ENCODE assay signal across 8 mouse cellular contexts in the genomic region with DNA sequence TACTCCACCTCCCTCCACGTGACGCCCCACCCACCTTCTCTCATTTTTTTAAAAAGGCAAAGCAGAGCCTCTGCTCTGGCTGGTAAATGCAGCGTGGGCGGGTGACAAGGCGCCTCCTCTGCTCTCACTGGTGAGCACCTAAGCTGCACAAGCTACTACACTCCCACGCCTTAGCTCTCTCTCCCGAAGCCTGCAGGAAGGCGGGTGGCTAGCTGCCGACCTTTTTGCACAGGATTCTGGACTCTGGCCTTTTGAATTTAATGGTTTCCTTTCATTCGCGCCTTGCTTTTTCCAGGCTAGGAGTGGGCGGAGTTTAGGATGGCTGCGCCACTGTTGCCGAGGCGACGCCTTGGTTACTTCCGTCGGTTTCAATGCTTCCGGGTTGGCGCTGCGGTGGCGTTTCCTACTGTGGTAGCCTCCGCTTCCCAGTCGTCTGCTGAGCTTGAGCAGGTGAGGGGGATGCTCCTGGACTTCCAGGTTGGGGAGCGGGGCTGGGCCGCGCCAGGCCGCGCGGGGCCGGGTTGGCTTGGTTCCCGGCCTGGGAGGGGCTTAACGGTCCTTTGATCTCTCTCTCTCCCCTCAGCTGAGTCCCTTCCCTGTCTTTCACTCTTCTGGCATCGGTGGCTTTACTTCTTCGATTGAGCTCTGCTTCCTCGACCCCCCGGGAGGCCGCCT. TPM values are rescaled to one million over a fixed set of nuclear protein-coding genes. Genes with fewer than 3 reads are reported as not detected.
DNase-seq lines count a peak whose midpoint lies in the region; ATAC-seq and TF ChIP-seq lines count a peak whose summit lies in the region.

A gene (plus strand): TSS at position 35 of the 675 bp plus-strand sequence.

- ATAC-seq in erythroblast, adult 5-6 weeks (replicated peaks; ENCODE audit: low FRiP score, poor library complexity, severe bottlenecking), result peak; percentile 99
- ATAC-seq in kidney, embryonic 16.5 days (ENCODE audit: low FRiP score, low TSS enrichment), result peak; percentile 97

- H3K36me3 ChIP-seq in heart, embryonic 10.5 days, result no peaks in the 10 kb centered on the region
- H3K36me3 ChIP-seq in kidney, embryonic 16.5 days (ENCODE audit: insufficient read depth, low read length), result no peaks in the 10 kb centered on the region
- no peaks in the 10 kb centered on the region for H3K36me3 ChIP-seq in liver, adult 2 months (ENCODE audit: control insufficient read depth, insufficient read depth, low read length)
- H3K36me3 ChIP-seq in myocyte (ENCODE audit: control insufficient read depth, insufficient read depth), result no peaks in the 10 kb centered on the region
- H3K36me3 ChIP-seq in splenic B cell, adult 2 months (ENCODE audit: control insufficient read depth, insufficient read depth, low read length, poor library complexity, severe bottlenecking), result no peaks in the 10 kb centered on the region

- H3K9ac ChIP-seq in kidney, embryonic 16.5 days (replicated peaks; ENCODE audit: low read length), result peak within 1 kb of the TSS; percentile 68
- peak within 1 kb of the TSS; percentile 71 for H3K9ac ChIP-seq in liver, adult 2 months (ENCODE audit: low read depth, low read length)

- no peak within 1 kb of the TSS for H3ac ChIP-seq in myocyte (ENCODE audit: control insufficient read depth, insufficient read length)

- WGBS in heart, embryonic 10.5 days, result 14% methylated on average over 38 of the region's 38 CpGs
- WGBS in kidney, embryonic 16.5 days, result 28% methylated on average over 38 of the region's 38 CpGs
- 2% methylated on average over 38 of the region's 38 CpGs for WGBS in liver, adult 2 months

- no peaks in the 10 kb centered on the region for H3K9me3 ChIP-seq in heart, embryonic 10.5 days
- no peaks in the 10 kb centered on the region for H3K9me3 ChIP-seq in kidney, embryonic 16.5 days (ENCODE audit: low read length)

- H3K4me3 ChIP-seq in heart, embryonic 10.5 days, result peak within 1 kb of the TSS; percentile 69
- peak within 1 kb of the TSS; percentile 66 for H3K4me3 ChIP-seq in kidney, embryonic 16.5 days (ENCODE audit: low read length)
- H3K4me3 ChIP-seq in liver, adult 2 months (ENCODE audit: insufficient read depth, low read depth, low read length), result peak within 1 kb of the TSS; percentile 94
- peak within 1 kb of the TSS; percentile 41 for H3K4me3 ChIP-seq in myocyte

- H3K79me2 ChIP-seq in liver, adult 2 months (ENCODE audit: control insufficient read depth, insufficient read depth, low read length), result no peaks in the 10 kb centered on the region
- no peaks in the 10 kb centered on the region for H3K79me2 ChIP-seq in myocyte (ENCODE audit: control insufficient read depth, insufficient read depth)

- no peaks in the 10 kb centered on the region for H3K27me3 ChIP-seq in heart, embryonic 10.5 days (ENCODE audit: insufficient read depth, poor library complexity, severe bottlenecking)
- no peaks in the 10 kb centered on the region for H3K27me3 ChIP-seq in kidney, embryonic 16.5 days (ENCODE audit: insufficient read depth, low read length)
- H3K27me3 ChIP-seq in liver, adult 2 months (ENCODE audit: control insufficient read depth, insufficient read depth, low read length), result no peaks in the 10 kb centered on the region
- H3K27me3 ChIP-seq in myocyte (ENCODE audit: control insufficient read depth, insufficient read depth, insufficient read length), result no peaks in the 10 kb centered on the region
- H3K27me3 ChIP-seq in splenic B cell, adult 2 months (ENCODE audit: control insufficient read depth, insufficient read depth, low read length, poor library complexity, severe bottlenecking), result no peaks in the 10 kb centered on the region

- DNase-seq in A20 (ENCODE audit: low read depth, low spot score), result peak; percentile 84
- peak; percentile 93 for DNase-seq in brain, adult 2 months (ENCODE audit: low read depth, low spot score)
- DNase-seq in heart, embryonic 10.5 days (ENCODE audit: low spot score), result peak; percentile 88
- DNase-seq in liver, adult 2 months (ENCODE audit: extremely low read depth, low read depth, low spot score), result peak; percentile 80
- peak; percentile 72 for DNase-seq in splenic B cell, adult 2 months (ENCODE audit: low read depth, low spot score)

- no peaks in the 10 kb centered on the region for H3K4me1 ChIP-seq in heart, embryonic 10.5 days
- no peaks in the 10 kb centered on the region for H3K4me1 ChIP-seq in kidney, embryonic 16.5 days (ENCODE audit: insufficient read depth, low read length)
- no peaks in the 10 kb centered on the region; the same call in 1 of the 2 replicates for H3K4me1 ChIP-seq in liver, adult 2 months (ENCODE audit: control insufficient read depth, insufficient read depth, low read length)

- H3K4me2 ChIP-seq in kidney, embryonic 16.5 days (replicated peaks; ENCODE audit: low read depth, low read length), result peak within 1 kb of the TSS; percentile 59
- H3K4me2 ChIP-seq in myocyte (ENCODE audit: low read depth), result peak within 1 kb of the TSS; percentile 77

- H3K27ac ChIP-seq in heart, embryonic 10.5 days, result peak within 1 kb of the TSS; percentile 83
- peak within 1 kb of the TSS; percentile 90 for H3K27ac ChIP-seq in kidney, embryonic 16.5 days (ENCODE audit: low read length)
- H3K27ac ChIP-seq in liver, adult 2 months (replicated peaks; ENCODE audit: insufficient read depth, low read depth, low read length), result no peak within 1 kb of the TSS

- 0 out of 2 replicates have a peak, but pooled peaks have one; percentile 14 for TF ChIP-seq POLR2A in liver, adult 2 months (IDR thresholded peaks at IDR 0.05; ENCODE audit: extremely low read depth, insufficient read depth, low read length)
- TF ChIP-seq POLR2A in myocyte (IDR thresholded peaks at IDR 0.05; ENCODE audit: insufficient read length, low read depth), result peak; percentile 16

- TF ChIP-seq CTCF in liver, adult 2 months (IDR thresholded peaks at IDR 0.05; ENCODE audit: low read depth, low read length), result no peak

TF ChIP-seq in myocyte, 11 proteins besides CTCF, POLR2A, EP300 and RAD21:
- TF ChIP-seq REST (IDR thresholded peaks at IDR 0.05; ENCODE audit: insufficient read depth, insufficient read length) (no peak), USF1 (IDR thresholded peaks at IDR 0.05; ENCODE audit: low read depth) (peak; percentile 89), E2F4 (IDR thresholded peaks at IDR 0.05; ENCODE audit: insufficient read depth) (peak; percentile 48)

RNA-seq across cellular contexts. Expression of the gene that starts here (rescaled TPM):
- total RNA-seq in erythroblast, adult 5-6 weeks (2015; ENCODE audit: low replicate concordance), result 3.3 TPM in 1 of 2 replicates, not detected in the other
- total RNA-seq in erythroblast, adult 5-6 weeks (2017; ENCODE audit: low replicate concordance), result 0.77 TPM in 1 of 2 replicates, not detected in the other
- 10.9 and 11.0 TPM in 2 replicates for polyA plus RNA-seq in heart, embryonic 10.5 days (2016; fragmentation: Nextera tagmentation; extraction: Ambion mirVana)
- 15.7 TPM in 2 replicates for polyA plus RNA-seq in kidney, embryonic 16.5 days (2015; fragmentation: Nextera tagmentation; extraction: Ambion mirVana)
- total RNA-seq in liver, adult 2 months (2014; rRNA removed), result 3.2 and 4.4 TPM in 2 replicates
- polyA plus RNA-seq in liver, adult 2 months (2012; rRNA removed), result 0.98 and 1.3 TPM in 2 replicates
- 5.5 TPM for polyA plus RNA-seq in myocyte (2012; fragmentation: generic; extraction: Trizol)

Comparison
In these comparisons a context has a peak if more than half of its experiments do, and no peak if none do; other contexts are left out.
1. H3K4me3 ChIP-seq: peak in every context shown above with its lines; median percentile 94 in liver, adult 2 months; 69 in heart, embryonic 10.5 days; 66 in kidney, embryonic 16.5 days; 41 in myocyte.